Mouse (Mus musculus): ENCODE results near the gene Med27. TPM values are rescaled to one million over a fixed set of nuclear protein-coding genes. Genes with fewer than 3 reads are reported as not detected.
"Not testable (repeated sequence)": the region's sequence is repeated elsewhere in the genome, so short reads cannot be mapped to it uniquely, and the experiment has no call there.

The Med27 gene
- total RNA-seq, 2 experiments from 2014 or later, result 25.8 to 29.2 TPM

DNA sequence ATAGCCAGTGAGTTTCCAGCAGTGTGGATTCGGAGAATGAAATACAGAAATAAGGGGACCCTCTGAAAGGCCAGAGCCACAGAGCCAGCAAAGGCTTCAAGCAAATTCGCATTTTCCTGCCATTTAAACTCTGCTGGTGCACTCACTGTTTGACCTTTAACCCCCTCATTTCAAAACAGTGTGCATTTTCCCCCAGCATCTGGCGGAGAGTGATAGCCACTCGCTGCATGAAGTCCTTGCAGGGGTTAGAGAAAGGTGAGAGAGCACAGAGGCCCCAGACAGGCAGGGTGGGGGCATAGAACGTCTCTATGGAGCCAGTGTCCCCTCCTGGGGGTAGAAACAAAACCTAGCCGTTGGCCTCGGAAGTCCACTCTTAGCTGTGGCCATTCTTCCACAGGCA is 166.5 kb downstream of the Med27 start:
- DNase-seq (ENCODE audit: low spot score in 2 of 2), result no peak

DNA sequence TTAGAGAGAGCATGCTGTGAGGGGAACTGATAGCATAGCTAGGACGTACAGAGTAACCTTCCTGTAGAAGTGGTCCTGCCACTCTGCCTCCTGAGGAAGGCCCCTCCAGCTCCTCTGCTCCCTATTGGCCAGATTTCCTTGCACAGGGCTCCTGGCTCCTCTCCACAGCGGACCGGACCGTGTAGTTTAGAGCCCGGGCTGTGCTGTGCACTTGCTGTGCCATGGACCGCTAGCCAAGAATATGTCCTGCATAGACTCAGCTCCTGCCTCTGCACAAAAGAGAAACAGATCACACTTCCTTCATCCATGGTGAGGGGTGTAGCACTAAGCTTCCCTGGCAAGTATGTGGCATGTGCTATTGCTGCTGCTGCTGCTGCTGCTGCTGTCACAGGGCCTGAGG is 168.2 kb downstream of the Med27 start:
- no peak for DNase-seq (ENCODE audit: low spot score in 2 of 2)

DNA sequence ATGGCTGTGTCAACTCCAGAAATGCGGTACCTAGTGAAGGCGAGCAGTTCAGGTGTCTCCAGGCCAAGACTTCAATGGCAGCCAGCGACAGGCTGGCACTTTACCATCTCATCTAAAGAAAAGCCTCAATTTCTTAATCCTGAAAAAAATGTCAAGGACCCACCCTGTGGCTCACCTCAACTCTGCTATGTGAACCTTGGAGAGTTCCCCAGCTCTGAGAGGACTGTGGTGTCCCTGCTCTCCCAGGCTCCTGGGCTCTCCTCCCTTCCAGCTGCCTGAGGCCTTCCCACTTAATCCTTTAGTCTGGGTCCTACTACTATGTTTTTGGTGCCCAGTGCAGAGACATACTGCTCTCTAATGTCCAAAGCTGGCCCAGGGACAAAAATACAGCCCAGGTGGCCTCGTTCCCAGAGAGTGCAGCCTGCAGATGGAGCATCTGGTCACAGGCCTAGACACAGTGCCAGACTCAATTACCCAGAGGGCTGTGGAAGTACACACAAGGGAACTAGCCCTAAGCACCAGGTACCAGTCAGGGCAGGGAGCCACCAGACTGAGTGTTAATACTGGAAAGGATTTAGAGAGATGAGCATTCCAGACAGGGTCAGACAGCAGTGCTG is 169.3 kb downstream of the Med27 start:
- no peak for DNase-seq (ENCODE audit: low spot score in 2 of 2)

DNA sequence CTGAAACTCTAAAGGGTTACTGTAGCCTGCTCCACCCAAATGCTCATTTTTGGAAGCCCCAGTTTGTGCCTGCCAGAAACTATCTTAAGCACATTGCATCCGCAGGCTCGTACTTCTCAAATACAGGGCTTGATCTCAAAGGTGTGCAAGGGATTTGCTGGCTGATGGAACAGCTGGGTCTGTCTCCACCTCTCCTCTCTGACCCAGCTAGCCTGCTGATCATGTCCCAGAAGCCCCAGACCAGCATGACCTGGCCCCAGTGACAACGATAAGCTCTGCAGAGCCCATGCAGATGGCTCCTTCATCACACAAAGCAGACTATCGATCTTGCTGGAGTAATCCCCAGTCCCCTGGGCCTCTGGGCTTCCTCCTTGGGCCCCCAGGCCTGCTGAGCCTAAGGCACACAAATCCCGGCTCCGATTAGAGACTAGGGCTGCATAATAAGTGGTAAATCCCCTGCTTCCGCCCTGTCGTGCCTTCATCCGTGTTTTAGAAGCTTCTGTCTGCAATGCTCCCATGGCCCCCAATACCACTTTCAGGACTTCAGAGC is 170.1 kb downstream of the Med27 start:
- no peak for DNase-seq (ENCODE audit: low spot score in 2 of 2)

DNA sequence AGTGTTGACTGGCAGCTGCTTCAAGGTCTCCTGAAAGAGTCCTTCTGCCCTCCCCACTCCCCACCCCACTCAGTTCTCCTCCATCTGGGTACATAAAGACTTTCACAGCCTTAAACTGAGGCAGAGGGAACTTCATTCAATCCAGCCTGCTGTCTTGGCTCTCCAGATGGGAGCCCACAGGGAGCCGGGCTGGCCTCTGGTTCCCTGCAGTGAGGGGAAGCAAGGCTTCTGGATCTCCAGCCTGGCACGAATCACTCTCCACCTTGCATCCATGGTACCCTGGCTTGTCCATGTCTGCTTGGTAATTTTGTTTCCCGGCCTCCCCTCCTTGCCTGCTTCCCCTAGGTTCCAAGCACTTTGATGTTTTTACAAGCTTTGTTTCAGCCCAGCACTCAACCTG is 172.8 kb downstream of the Med27 start:
- DNase-seq (ENCODE audit: low spot score in 2 of 2), result no peak

DNA sequence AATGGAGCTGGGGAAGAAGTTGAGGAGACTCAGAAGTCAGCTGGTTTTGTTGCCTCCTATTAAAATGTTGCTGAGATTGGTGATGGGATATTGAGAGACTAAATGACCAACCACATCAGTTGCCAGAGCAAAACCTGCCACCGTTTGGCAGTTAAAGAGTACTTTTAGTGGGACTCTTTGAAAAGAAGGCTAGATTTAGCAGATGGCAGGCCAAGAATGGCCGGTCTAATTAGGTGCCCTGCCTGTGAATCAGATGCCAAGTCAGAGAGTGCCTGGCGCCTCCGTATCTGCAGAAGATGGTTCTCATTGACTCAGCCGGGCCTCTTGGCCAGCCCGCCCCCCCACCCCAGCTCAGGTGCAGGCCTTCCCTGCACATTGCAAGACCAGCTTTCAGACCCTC is 173.6 kb downstream of the Med27 start:
- DNase-seq (ENCODE audit: low spot score in 2 of 2), result no peak

DNA sequence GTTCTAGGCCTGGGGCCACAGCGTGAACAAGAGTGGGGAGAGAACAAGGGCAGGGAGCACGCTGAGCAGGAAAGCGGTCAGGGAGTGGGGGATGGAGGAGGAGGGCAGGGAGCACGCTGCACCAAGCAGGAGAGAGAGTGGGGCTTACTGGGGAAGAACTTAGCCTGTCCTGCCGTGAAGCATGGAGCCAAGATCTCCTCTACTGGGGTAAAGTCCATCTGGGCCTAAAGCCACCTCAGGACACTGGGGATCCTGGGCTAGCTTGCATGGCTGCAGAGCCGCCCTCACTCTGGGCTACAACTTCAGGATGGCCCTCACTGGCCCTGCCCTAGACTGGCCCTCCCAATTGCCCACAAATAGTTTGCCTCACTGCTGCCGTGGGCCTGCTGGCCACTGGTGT is 174.9 kb downstream of the Med27 start:
- no peak for DNase-seq (ENCODE audit: low spot score in 2 of 2)

DNA sequence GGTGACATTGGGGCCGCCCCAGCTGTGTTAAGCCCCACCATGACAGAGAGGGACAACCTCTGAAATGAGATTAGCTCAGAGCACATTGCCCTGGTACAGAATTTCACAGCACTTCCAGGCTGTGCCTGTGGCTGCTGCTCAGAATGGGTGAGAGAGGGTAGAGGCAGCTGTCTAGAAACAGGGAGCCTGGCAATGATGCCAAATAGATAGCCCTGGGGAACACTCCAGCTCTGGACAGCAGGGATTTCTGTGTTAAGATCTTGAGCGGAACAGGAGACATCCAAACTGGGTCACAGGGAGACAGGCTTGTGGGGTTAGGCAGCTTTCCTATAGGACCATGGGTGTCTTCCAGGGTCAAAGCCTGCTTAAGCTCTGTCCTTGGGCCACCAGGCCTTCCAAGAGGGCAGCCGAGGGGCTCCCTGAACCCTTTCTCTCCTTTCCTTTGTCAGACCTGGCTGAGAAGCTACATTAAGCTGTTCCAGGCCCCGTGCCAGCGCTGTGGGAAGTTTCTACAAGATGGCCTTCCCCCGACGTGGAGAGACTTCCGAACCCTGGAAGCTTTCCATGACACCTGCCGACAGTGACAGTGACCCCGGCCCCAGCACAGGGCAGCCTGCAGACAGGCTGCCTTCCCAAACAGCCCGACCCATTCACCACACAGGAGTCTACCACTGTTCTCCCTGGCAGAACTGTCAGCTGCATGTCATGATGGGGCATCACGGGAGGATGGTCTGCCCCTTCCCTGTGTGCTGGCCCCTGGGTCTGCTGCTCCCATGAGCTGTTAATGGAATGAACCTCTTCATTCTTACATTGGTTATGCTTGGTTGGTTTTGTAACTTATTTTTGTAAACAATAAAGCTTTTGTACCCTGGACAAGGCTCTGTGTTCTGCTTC is 177.5 kb downstream of the Med27 start:
- no peak for DNase-seq (ENCODE audit: low spot score in 2 of 2)

DNA sequence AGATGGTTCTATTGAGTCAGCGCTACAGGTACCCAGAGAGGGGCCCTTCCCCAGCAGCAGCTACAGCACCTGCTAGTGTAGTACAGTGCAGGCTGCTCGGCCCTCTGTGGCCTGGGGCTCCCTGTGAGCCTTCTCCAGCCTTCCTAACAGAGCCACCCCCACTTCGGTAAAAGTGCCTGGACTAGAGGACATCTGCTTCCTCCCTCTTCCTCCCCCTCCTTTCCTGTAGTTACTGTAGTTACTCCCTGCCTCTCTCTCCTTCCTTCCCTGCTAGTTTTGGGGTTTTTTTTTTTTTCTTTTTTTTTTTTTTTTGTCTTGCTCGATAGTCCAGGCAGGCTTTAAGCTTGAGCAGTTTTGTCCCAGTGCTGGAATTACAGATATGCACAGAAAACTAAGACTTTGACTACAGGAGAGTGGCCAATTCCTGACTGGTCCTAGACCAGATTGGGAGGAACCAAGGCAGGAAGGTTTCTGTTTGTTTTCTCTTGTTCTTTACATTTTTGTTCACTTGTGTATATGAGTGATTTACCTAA is 178.7 kb downstream of the Med27 start:
- no peak for DNase-seq (ENCODE audit: low spot score in 2 of 2)

DNA sequence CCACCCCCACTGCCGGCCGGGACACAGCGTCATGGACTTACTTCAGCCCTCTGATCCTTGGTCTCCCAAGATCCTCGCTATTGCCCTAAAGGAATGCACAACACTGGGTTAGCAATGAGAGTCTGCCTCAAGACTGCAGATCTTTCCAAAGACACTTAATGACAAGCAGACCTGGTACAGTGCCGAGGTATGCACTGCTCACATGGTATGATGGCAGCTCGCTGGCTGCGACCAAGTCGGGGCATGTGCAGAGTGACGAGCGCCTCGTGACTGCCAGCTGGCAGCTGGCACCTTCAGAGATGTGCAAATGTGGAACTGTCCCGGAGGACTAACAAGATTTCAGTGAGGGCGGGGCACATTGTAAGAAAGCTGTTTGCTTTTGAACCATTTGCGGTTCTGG is 179.6 kb downstream of the Med27 start:
- DNase-seq (ENCODE audit: low spot score in 2 of 2), result no peak

DNA sequence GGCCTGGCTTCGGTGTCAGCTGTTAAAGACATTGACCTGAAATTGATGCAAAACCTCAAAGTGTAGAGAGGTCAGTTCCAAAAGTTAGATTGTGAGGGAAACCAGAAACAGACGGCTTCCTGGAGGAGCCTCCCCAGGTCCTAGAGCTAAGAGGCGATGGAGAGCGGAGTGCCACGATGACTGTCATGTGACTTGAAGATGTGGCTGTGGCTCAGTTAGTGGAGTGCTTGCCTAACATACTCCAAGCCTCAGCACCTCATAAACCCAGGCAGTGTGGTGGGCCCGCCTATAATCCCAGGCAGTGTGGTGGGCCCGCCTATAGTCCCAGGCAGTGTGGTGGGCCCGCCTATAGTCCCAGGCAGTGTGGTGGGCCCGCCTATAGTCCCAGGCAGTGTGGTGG is 180.9 kb downstream of the Med27 start:
- DNase-seq (ENCODE audit: low spot score in 2 of 2), result not testable (repeated sequence)

DNA sequence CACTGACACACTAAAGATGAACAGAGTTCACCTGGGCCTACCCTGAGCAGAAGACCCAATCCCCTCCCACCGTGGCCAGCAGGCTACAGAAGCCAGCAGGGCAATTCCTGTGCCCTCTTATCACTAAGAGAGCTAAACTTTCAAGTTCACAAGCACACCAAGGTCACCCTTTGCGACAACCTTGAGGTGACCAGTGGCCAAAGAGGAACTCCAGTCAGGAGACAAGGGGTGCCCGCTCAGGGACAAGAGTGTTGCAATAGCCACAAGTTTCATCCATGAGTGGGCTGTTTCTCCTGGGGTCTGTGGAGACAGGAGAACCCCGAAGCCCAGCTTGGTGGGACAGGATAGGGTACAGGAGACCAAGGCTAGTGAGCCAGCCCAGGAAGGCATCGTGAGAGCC is 182.2 kb downstream of the Med27 start:
- no peak for DNase-seq (ENCODE audit: low spot score in 2 of 2)

DNA sequence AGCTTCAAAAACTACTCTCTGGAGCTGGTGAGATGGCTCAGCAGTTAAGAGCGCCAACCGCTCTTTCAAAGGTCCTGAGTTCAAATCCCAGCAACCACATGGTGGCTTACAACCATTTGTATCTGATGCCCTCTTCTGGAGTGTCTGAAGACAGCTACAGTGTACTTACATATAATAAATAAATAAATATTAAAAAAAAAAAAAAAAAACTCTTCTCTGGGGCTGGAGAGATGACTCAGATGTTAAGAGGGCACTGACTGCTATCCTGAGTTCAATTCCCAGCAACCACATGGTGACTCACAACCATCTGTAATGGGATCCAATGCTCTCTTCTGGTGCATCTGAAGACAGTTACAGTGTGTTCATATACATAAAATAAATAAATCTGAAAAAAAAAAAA is 183.2 kb downstream of the Med27 start:
- not testable (repeated sequence) for DNase-seq (ENCODE audit: low spot score in 2 of 2)

DNA sequence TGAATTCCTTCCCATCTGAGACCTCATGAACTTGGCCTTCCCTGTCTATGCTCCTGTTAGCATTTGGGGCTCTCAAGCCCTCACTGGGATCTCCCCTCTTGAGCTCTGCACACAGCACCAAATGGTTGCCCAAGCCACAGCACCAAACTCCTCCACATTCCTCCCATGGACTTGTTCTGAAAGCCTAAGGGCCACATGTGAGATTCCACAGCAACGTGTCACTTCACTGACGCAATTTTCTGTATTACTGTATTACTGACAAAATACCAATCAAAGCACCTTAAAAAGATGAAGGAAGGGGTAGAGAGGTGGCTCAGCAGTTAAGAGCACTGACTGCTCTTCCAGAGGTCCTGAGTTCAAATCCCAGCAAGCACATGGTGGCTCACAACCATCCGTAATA is 185.6 kb downstream of the Med27 start:
- no peak for DNase-seq (ENCODE audit: low spot score in 2 of 2)

DNA sequence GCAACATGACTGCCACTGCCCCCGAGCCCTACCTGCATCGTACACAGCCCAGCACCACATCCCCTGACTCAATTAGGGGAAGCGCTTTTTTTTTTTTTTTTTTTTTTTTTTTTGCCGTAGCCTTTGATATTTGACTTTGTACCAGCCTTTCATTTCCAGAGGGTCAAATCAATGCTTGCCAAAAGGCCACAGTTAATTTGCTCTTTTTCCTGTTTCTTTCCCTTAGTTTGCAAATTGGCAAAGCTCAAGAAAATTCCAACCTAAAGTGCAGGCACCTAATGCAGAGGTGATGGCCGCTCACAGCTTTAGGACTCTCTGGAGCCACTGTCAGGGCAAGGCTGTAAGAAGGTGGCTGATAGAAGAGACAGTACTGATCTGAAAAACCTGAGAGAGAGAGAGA is 186.3 kb downstream of the Med27 start:
- DNase-seq (ENCODE audit: low spot score in 2 of 2), result no peak

DNA sequence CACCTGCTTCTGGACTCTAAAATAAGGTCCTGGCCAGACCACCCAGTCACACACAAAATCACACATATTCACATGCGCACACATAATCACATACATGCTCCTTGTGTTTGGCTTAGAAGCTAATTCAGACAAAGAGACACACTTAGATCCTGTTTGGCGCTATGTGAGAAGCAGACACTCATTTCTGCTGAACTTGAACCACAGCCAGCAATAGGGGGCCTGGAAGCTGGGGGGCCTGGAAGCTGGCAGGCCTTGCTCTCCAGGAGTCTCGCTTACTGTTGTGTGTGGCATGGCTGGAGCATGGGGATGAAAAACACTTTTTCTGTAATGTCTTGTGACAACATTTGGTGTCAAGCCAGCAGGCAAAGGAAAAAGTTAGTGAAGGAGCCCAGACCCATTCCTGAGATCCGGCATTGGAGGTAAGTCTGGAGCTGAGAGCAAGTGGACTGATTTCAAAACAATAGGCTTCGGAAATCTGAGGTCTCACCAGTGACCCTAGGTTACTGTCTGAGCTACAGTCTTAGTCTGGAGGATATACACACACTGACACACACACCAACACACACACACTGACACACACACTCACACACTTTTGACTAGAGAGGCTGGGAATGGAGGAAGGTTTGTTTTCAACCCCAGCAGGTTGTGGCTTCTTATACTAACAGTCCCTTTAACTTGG is 189.1 kb downstream of the Med27 start:
- DNase-seq (ENCODE audit: low spot score in 2 of 2), result no peak

DNA sequence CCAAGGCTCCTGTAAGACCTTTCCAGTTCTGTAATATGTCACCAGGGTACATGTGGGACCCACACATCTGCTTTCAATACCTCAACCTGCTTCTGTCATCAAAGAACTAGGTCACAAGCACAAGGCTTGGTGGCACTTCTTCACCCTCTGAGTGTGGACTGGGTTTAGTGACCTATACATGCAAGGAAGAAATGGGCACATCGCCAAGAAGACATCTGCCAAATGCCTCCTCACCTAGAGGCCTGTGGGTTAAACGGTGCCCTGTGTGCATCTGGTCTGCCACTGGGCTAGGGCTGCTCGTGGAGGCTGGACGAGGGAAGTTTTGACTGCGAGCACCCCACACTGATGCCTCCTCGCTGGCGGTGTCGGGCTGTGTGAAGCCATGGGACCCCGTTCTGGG is 189.9 kb downstream of the Med27 start:
- DNase-seq (ENCODE audit: low spot score in 2 of 2), result no peak

DNA sequence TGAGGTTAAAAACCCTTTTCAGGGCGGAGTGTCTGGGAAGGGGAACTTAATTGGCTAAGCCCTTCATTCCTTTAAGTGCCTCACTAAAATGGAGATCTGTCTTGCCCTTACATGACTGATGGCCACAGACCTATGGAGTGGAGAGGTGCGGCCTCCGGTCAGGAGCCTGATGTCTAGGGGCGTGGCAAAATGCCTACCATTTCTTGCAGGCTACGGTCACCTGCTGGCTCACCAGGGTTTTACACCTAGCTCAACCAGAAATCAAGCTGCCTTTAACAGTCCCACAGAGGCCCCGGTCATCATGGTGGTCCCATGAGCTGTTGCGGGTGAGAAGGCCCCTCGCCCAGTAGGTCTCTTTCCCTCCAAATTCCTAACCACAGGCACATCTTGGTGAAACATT is 190.7 kb downstream of the Med27 start:
- no peak for DNase-seq (ENCODE audit: low spot score in 2 of 2)

DNA sequence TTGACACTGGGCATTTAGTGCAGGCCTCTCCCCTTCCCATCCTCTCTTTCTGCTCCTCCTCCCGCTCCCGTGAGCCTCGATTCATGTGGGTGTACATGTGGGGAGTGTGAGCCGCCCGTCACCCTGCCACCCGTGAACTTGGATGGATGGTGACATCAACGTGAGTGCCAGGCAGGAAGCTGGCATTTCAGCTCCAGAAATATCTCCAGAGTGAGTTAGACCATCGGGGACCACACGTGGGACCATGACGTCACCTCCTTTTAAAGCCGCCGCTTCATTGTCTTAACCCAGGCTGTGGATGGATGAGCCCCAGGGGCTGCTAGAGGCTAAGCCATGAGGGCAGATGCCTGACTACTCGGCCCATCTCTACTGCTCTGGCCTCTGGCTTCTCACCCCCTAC is 195.4 kb downstream of the Med27 start:
- no peak for DNase-seq (ENCODE audit: low spot score in 2 of 2)

DNA sequence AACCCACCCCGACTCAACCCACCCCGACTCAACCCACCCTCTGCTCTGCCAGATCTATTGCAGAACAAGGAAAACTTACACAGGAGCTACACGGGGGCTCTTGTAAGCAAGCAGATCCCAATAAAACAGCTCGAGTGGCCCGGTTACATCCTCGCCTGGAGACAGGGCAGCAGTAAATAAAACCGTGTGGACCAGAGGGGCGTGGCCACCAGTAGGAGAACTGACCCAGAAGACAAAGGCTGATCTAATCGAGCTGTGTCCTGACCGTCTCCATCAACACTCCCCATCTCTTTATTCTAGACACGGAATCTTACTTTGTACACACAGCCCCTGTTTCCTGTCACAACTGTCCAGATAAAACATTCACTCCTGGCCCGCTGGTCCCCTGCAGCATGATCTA is 200.0 kb downstream of the Med27 start:
- no peak for DNase-seq (ENCODE audit: low spot score in 2 of 2)

DNA sequence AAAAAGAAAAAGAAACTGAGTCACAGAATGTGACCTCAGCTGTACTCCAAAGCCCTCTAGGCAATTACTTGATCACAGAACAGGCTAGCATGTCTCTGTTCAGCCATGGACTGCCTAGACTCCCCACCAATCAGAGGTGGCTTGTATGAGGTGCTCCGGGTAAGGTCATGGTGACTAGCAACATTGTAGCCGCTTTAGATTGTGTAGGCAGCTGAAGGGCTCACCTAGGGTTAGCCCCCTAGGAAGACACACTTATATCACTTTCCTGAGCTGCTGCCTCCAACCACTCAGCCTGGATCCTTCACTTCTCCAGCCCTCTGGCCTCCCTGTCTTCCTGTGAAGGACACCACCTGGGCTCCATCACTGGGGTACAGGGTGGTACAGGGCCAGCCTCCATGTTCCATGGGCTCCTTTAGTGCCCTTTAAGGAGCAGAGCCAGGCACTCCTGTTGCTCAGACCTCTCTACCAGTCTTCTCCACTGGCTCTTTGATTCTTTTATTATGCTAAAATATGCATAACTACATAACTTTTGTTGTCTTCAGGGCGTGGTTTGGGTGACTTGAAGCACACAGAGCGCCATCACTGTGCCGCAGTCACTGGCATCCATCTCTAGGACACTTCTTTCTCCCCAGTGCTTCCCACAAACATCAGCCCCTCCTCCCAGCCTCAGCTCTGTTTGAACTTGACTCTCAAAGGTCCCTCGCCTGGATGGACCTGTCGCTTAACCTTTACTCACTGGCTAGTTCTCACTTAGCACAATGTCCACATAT is 205.4 kb downstream of the Med27 start:
- no peak for DNase-seq (ENCODE audit: low spot score in 2 of 2)
